Mouse (Mus musculus) liver, embryonic 15.5 days (tissue): ENCODE measurements around the gene Tubgcp6. TPM values are rescaled to one million over a fixed set of nuclear protein-coding genes. Genes with fewer than 3 reads are reported as not detected.

Experiments used
- ATAC-seq: fragments of 200-750 bp; cut with Nextera tagmentation; 2 replicates; pipeline ENCODE4 v1.8.0; 2017; ENCODE audit warnings: moderate number of reproducible peaks, mild to moderate bottlenecking, moderate library complexity; ENCODE audit not compliant: insufficient read depth
- H3K27ac ChIP-seq: fragments of 300-500 bp; sonication (generic); replicated peaks from 2 replicates; pipeline ENCODE4 v1.5.1; 2015; ENCODE audit warnings: mild to moderate bottlenecking, inconsistent platforms
- H3K27me3 ChIP-seq: fragments of 300-500 bp; sonication (generic); 2 replicates; pipeline ENCODE4 v1.6.1; 2015; ENCODE audit warnings: mild to moderate bottlenecking, inconsistent platforms
- H3K36me3 ChIP-seq: fragments of 300-500 bp; sonication (generic); replicated peaks from 2 replicates; pipeline ENCODE4 v1.6.1; 2015; ENCODE audit warnings: moderate library complexity, mild to moderate bottlenecking, inconsistent platforms
- H3K4me1 ChIP-seq: fragments of 300-500 bp; sonication (generic); replicated peaks from 2 replicates; pipeline ENCODE4 v1.6.1; 2015; ENCODE audit warnings: inconsistent platforms
- H3K4me2 ChIP-seq: fragments of 300-500 bp; sonication (generic); 2 replicates; pipeline ENCODE4 v1.6.1; 2015; ENCODE audit warnings: moderate library complexity, mild to moderate bottlenecking, inconsistent platforms
- H3K4me3 ChIP-seq: fragments of 300-500 bp; sonication (generic); replicated peaks from 2 replicates; pipeline ENCODE4 v1.5.1; 2015; ENCODE audit warnings: mild to moderate bottlenecking, inconsistent platforms
- H3K9ac ChIP-seq: fragments of 300-500 bp; sonication (generic); 2 replicates; pipeline ENCODE4 v1.6.1; 2015; ENCODE audit warnings: moderate library complexity, mild to moderate bottlenecking, inconsistent platforms
- H3K9me3 ChIP-seq: fragments of 300-500 bp; sonication (generic); replicated peaks from 2 replicates; pipeline ENCODE4 v1.6.1; 2016; ENCODE audit warnings: inconsistent platforms
- WGBS: fragments of 180-500 bp; shearing (Covaris S2); methylation state at CpG from one replicate; pipeline ENCODE4 v1.1.7; 2015; ENCODE audit warnings: mixed read lengths; ENCODE audit not compliant: insufficient replicate concordance; 5-methylcytosine and 5-hydroxymethylcytosine counted together
- polyA plus RNA-seq: library from polyadenylated mRNA; unstranded; fragments of >200 nt; fragmentation: Nextera tagmentation; extraction: Ambion mirVana; gene quantifications from 2 replicates; pipeline ENCODE4 v1.2.1, GENCODE M21; 2015

Tubgcp6 gene
- polyA plus RNA-seq, 1 experiment from 2014 or later, result 6.0 TPM

- ATAC-seq, result peak; percentile 34; the same call in 1 of the 2 replicates
- Histone ChIP-seq H3K9me3 (no peaks in the 10 kb centered on the region), H3K36me3 (peaks cover 7% of the 10 kb centered on the region; the same call in 1 of the 2 replicates), H3K4me3 (peak overlapping the region; percentile 78), H3K27me3 (peaks cover 18% of the 10 kb centered on the region; the same call in 1 of the 2 replicates), H3K4me2 (peak overlapping the region; percentile 85), H3K4me1 (peaks cover 42% of the 10 kb centered on the region), H3K27ac (peak overlapping the region; percentile 64), H3K9ac (peak overlapping the region; percentile 72)
- WGBS, result under 1% methylated on average over 33 of the region's 39 CpGs
Measured at GRCm38 (mm10) chr15:89076156-89076731, 46.7 kb downstream of the Tubgcp6 start.

GRCm38 (mm10) chr15:89075478-89076147 is 47.3 kb downstream of the Tubgcp6 start:
- H3K9me3 ChIP-seq, result no peaks in the 10 kb centered on the region
- peaks cover 23% of the 10 kb centered on the region for H3K27me3 ChIP-seq
- H3K4me2 ChIP-seq, result peak overlapping the region; percentile 85
- peak; percentile 87 for ATAC-seq
- under 1% methylated on average over 54 of the region's 59 CpGs for WGBS
- H3K9ac ChIP-seq, result peak overlapping the region; percentile 72
- H3K36me3 ChIP-seq, result 0 out of 2 replicates have a peak, but pooled peaks cover 6% of the 10 kb centered on the region
- peak overlapping the region; percentile 64 for H3K27ac ChIP-seq
- H3K4me3 ChIP-seq, result peak overlapping the region; percentile 78
- H3K4me1 ChIP-seq, result peaks cover 42% of the 10 kb centered on the region

GRCm38 (mm10) chr15:89074613-89075477 is 48.1 kb downstream of the Tubgcp6 start, which contains the start of gene Trabd:
Gene Trabd, plus strand, starts transcription at chr15:89075124.
- peak within 1 kb of the TSS; percentile 64 for H3K27ac ChIP-seq
- H3K9me3 ChIP-seq, result no peaks in the 10 kb centered on the region
- 35% methylated on average over 11 of the region's 11 CpGs for WGBS

GRCm38 (mm10) chr15:89073993-89074603 is 48.8 kb downstream of the Tubgcp6 start:
- H3K9ac ChIP-seq, result no peak overlapping the region
- WGBS, result 44% methylated on average over 10 of the region's 10 CpGs

More at GRCm38 (mm10) chr15:89074613-89075477, 48.1 kb downstream of the Tubgcp6 start, which contains the start of gene Trabd:
- peak within 1 kb of the TSS; percentile 78 for H3K4me3 ChIP-seq
- H3K4me1 ChIP-seq, result peaks cover 42% of the 10 kb centered on the region
- H3K9ac ChIP-seq, result peak within 1 kb of the TSS; percentile 72
- H3K27me3 ChIP-seq, result peaks cover 31% of the 10 kb centered on the region
- peak within 1 kb of the TSS; percentile 85 for H3K4me2 ChIP-seq
- ATAC-seq, result no peak
- 0 out of 2 replicates have a peak, but pooled peaks cover 2% of the 10 kb centered on the region for H3K36me3 ChIP-seq

GRCm38 (mm10) chr15:89070606-89071005 is 52.3 kb downstream of the Tubgcp6 start:
- H3K9ac ChIP-seq, result no peak overlapping the region
- no peaks in the 10 kb centered on the region for H3K9me3 ChIP-seq
- 67% methylated on average over 24 of the region's 24 CpGs for WGBS
- H3K4me3 ChIP-seq, result no peak overlapping the region
- no peak for ATAC-seq
- no peak overlapping the region for H3K27ac ChIP-seq
- H3K4me1 ChIP-seq, result peaks cover 13% of the 10 kb centered on the region
- no peak overlapping the region for H3K4me2 ChIP-seq
- H3K27me3 ChIP-seq, result peaks cover 73% of the 10 kb centered on the region
- H3K36me3 ChIP-seq, result no peaks in the 10 kb centered on the region

More at GRCm38 (mm10) chr15:89073993-89074603, 48.8 kb downstream of the Tubgcp6 start:
- Histone ChIP-seq H3K36me3 (no peaks in the 10 kb centered on the region), H3K27me3 (peaks cover 38% of the 10 kb centered on the region), H3K4me1 (peaks cover 42% of the 10 kb centered on the region), H3K9me3 (no peaks in the 10 kb centered on the region), H3K27ac (no peak overlapping the region), H3K4me3 (no peak overlapping the region), H3K4me2 (no peak overlapping the region)
- ATAC-seq, result no peak

DNA sequence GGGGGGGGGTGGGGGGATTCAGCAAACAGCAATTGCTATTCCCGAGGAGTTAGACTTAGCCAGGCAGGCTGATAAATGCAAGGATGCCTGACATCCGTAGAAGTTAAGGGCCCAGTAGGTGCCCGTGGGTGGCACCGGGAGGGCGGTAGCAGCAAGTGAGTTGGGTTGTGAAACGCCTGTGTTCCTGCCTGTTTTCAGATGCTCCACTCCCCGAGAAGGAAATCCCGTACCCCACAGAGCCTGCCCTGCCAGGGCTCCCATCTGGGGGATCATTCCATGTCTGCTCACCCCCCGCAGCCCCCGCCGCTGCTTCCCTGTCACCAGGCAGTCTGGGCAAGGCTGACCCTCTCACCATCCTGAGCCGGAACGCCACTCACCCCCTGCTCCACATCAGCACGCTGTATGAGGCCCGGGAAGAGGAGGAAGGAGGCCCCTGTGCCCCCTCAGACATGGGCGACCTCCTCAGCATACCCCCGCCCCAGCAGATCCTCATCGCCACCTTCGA is 53.5 kb downstream of the Tubgcp6 start:
- H3K9me3 ChIP-seq, result no peaks in the 10 kb centered on the region
- no peak overlapping the region for H3K4me3 ChIP-seq
- no peak overlapping the region for H3K27ac ChIP-seq
- ATAC-seq, result no peak
- H3K9ac ChIP-seq, result no peak overlapping the region
- H3K36me3 ChIP-seq, result no peaks in the 10 kb centered on the region
- H3K27me3 ChIP-seq, result peaks cover 83% of the 10 kb centered on the region
- H3K4me2 ChIP-seq, result no peak overlapping the region
- H3K4me1 ChIP-seq, result peaks cover under 1% of the 10 kb centered on the region; the same call in 1 of the 2 replicates
- WGBS, result 60% methylated on average over 19 of the region's 19 CpGs

DNA sequence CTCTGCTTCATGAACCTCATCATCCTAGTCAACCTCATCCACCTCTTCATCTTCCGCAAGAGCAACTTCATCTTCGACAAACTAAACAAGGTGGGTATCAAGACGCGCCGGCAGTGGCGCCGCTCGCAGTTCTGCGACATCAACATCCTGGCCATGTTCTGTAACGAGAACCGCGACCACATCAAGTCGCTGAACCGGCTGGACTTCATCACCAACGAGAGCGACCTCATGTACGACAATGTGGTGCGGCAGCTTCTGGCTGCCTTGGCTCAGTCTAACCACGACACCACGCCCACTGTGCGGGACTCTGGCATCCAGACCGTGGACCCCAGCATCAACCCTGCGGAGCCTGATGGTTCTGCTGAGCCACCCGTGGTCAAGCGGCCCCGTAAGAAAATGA is 54.7 kb downstream of the Tubgcp6 start:
- H3K9me3 ChIP-seq, result no peaks in the 10 kb centered on the region
- H3K4me2 ChIP-seq, result no peak overlapping the region
- H3K4me1 ChIP-seq, result no peaks in the 10 kb centered on the region; the same call in 1 of the 2 replicates
- whole genome bisulfite sequencing, result 25% methylated on average over 26 of the region's 26 CpGs
- H3K9ac ChIP-seq, result no peak overlapping the region
- no peak for ATAC-seq
- no peak overlapping the region for H3K27ac ChIP-seq
- no peak overlapping the region for H3K4me3 ChIP-seq
- no peaks in the 10 kb centered on the region for H3K36me3 ChIP-seq
- H3K27me3 ChIP-seq, result peaks cover 93% of the 10 kb centered on the region

GRCm38 (mm10) chr15:89067609-89068008 is 55.3 kb downstream of the Tubgcp6 start:
- H3K4me3 ChIP-seq, result no peak overlapping the region
- no peak overlapping the region; the same call in 1 of the 2 replicates for H3K4me2 ChIP-seq
- H3K4me1 ChIP-seq, result no peaks in the 10 kb centered on the region; the same call in 1 of the 2 replicates
- ATAC-seq, result no peak
- peaks cover 93% of the 10 kb centered on the region for H3K27me3 ChIP-seq
- WGBS, result 15% methylated on average over 35 of the region's 35 CpGs
- no peaks in the 10 kb centered on the region for H3K36me3 ChIP-seq
- H3K9ac ChIP-seq, result no peak overlapping the region
- no peak overlapping the region for H3K27ac ChIP-seq
- H3K9me3 ChIP-seq, result no peaks in the 10 kb centered on the region

DNA sequence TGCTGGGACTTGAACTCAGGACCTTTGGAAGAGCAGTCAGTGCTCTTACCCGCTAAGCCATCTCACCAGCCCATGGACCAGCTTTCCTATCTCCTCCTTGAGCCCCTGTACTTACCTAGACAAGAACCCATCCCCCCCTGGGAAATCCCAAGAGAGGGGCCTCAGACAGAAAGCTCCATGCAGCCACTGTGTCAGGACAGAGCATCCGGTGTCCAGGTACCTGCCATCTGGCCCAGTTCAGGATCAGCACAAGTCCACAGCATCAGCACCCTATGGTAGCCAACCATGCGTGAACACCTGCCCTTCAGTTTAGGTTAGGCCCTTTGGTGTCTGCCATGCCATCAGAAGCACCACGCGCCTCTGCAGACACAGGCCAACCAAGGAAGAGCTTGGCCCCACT is 58.0 kb downstream of the Tubgcp6 start:
- Histone ChIP-seq H3K9me3 (no peaks in the 10 kb centered on the region), H3K4me3 (no peak overlapping the region), H3K4me1 (peaks cover 3% of the 10 kb centered on the region), H3K36me3 (no peaks in the 10 kb centered on the region), H3K27me3 (peaks cover 96% of the 10 kb centered on the region), H3K27ac (no peak overlapping the region), H3K9ac (no peak overlapping the region), H3K4me2 (no peak overlapping the region)
- no peak for ATAC-seq
- 73% methylated on average over 5 of the region's 5 CpGs for WGBS

DNA sequence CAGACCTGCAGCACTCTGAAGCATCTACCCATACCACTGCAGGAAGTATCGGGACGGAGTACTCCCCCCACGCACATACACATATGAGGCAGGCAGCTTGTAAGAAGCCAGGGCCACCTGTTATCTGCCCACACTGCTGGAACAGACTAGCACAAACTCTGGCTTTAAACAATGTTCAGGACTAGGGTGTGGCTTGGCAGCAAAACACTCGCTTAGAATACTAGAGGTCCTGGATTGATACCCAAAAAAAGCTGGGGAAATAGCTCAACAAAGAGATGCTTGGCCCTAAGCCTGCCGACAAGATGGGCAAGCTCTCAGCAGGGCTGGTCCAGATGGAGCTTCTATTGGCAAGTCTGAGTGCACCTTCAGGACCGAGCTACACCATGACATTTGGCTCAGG is 59.4 kb downstream of the Tubgcp6 start:
- no peak overlapping the region for H3K27ac ChIP-seq
- H3K27me3 ChIP-seq, result peaks cover 96% of the 10 kb centered on the region
- peaks cover 8% of the 10 kb centered on the region for H3K4me1 ChIP-seq
- no peaks in the 10 kb centered on the region for H3K36me3 ChIP-seq
- no peak overlapping the region for H3K9ac ChIP-seq
- no peak for ATAC-seq
- no peak overlapping the region for H3K4me2 ChIP-seq
- WGBS, result 48% methylated on average over 6 of the region's 6 CpGs
- no peak overlapping the region for H3K4me3 ChIP-seq
- H3K9me3 ChIP-seq, result no peaks in the 10 kb centered on the region
